Mouse (Mus musculus): ENCODE results near the gene Srsf11. TPM values are rescaled to one million over a fixed set of nuclear protein-coding genes. Genes with fewer than 3 reads are reported as not detected.

The Srsf11 gene
- total RNA-seq, 2 experiments from 2014 or later, result 287 to 372 TPM

GRCm38 (mm10) chr3:157995726-157996125 is 40.7 kb downstream of the Srsf11 start:
- no peak for ATAC-seq (replicated peaks; ENCODE audit: low FRiP score, low TSS enrichment, poor library complexity, severe bottlenecking)

- no peak for ATAC-seq (replicated peaks; ENCODE audit: low FRiP score, low TSS enrichment, poor library complexity, severe bottlenecking)
Observed at GRCm38 (mm10) chr3:157993322-157993721, 43.1 kb downstream of the Srsf11 start.

DNA sequence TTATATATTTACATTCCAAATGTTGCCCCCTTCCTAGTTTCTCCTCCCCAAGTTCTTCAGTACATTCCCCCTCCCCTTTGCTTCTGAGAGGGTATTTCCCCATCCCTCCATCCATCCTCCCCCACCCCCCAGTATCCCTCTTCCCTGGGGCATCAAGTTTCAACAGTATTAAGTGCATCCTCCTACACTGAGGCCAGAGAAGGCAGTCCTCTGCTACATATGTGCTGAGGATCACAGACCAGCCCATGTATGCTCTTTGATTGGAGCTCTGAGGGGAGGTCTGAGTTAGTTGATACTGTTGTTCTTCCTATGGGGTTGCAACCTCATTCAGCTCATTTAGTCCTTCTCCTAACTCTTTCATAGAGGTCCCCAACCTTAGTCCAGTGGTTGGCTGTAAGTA is 56.8 kb downstream of the Srsf11 start:
- no peak for ATAC-seq (replicated peaks; ENCODE audit: low FRiP score, low TSS enrichment, poor library complexity, severe bottlenecking)

- ATAC-seq (replicated peaks; ENCODE audit: low FRiP score, low TSS enrichment, poor library complexity, severe bottlenecking), result no peak
Observed at GRCm38 (mm10) chr3:157973236-157973635, 63.2 kb downstream of the Srsf11 start.

GRCm38 (mm10) chr3:157971151-157971550 is 65.3 kb downstream of the Srsf11 start:
- ATAC-seq (replicated peaks; ENCODE audit: low FRiP score, low TSS enrichment, poor library complexity, severe bottlenecking), result no peak

Other genes starting within 250 kb of the Srsf11 start
- 0.57 and 4.1 TPM in 2 replicates for gene Cth, start 111.6 kb downstream of the Srsf11 start, total RNA-seq (2014; fragmentation: Nextera tagmentation)
- gene Cth, start 111.6 kb downstream of the Srsf11 start, total RNA-seq (2017), result 1.5 TPM in 1 of 2 replicates, not detected in the other
- gene Ankrd13c, start 89.4 kb downstream of the Srsf11 start, total RNA-seq (2014; fragmentation: Nextera tagmentation), result 45.2 and 45.5 TPM in 2 replicates
- gene Ankrd13c, start 89.4 kb downstream of the Srsf11 start, total RNA-seq (2017), result 56.0 and 77.6 TPM in 2 replicates
- gene Lrrc40, start within 50 bp of the Srsf11 start, total RNA-seq (2014; fragmentation: Nextera tagmentation), result 23.6 and 42.2 TPM in 2 replicates
- gene Lrrc40, start within 50 bp of the Srsf11 start, total RNA-seq (2017), result 37.3 and 46.6 TPM in 2 replicates

All from megakaryocyte-erythroid progenitor cell, adult 5-6 weeks (primary cell).